Mouse (Mus musculus) layer of hippocampus, adult 6 months (tissue): ENCODE measurements around the gene Gm42669. TPM values are rescaled to one million over a fixed set of nuclear protein-coding genes. Genes with fewer than 3 reads are reported as not detected.

ENCODE experiments used
- long read RNA-seq, 2 experiments: library from polyadenylated mRNA; unstranded; transcript quantifications; one replicate each; pipeline ENCODE4 v2.0.0; 2019 to 2020
- polyA plus RNA-seq: library from polyadenylated mRNA; unstranded; fragments of <200 nt; fragmentation: Nextera tagmentation; gene quantifications from 2 replicates; pipeline ENCODE4 v1.2.3, GENCODE M21; 2021

Gm42669 gene
- polyA plus RNA-seq = 0.06 TPM in 2 replicates
- long read RNA-seq, experiment 1, partial matches to known transcripts = 0 of 11 reads
- long read RNA-seq, experiment 1, other reads (novel, unspliced or antisense) = 11 of 11 reads
- long read RNA-seq, experiment 2, partial matches to known transcripts = 0 of 2 reads
- long read RNA-seq, experiment 2, other reads (novel, unspliced or antisense) = 2 of 2 reads

DNA sequence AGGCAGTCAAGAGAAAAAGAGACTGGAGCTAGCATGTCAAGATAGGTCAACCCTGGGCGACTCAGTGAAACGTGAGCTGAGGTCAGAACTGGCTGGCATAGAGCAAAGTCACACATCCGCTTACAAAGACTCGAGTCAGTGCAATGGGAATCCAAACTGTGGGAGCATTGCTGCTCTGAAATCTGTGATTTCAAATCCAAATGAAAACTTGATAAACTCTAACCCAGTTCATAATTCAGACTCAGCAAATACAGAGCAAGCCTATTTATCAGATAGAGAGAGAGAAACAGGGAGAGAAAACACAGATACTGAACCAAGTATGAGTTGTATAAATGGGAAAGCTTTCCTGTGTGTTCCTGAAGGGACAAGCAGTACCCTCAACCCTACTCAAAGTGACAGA is at the start of gene Gm42669:
Gene Gm42669 (plus strand): TSS at position 301 of the 400 bp plus-strand sequence.

GRCm38 (mm10) chr5:107534581-107534980 is 27.2 kb downstream of the Gm42669 start, which contains the start of gene 1700028K03Rik:
Gene 1700028K03Rik (plus strand): TSS chr5:107534709.

DNA sequence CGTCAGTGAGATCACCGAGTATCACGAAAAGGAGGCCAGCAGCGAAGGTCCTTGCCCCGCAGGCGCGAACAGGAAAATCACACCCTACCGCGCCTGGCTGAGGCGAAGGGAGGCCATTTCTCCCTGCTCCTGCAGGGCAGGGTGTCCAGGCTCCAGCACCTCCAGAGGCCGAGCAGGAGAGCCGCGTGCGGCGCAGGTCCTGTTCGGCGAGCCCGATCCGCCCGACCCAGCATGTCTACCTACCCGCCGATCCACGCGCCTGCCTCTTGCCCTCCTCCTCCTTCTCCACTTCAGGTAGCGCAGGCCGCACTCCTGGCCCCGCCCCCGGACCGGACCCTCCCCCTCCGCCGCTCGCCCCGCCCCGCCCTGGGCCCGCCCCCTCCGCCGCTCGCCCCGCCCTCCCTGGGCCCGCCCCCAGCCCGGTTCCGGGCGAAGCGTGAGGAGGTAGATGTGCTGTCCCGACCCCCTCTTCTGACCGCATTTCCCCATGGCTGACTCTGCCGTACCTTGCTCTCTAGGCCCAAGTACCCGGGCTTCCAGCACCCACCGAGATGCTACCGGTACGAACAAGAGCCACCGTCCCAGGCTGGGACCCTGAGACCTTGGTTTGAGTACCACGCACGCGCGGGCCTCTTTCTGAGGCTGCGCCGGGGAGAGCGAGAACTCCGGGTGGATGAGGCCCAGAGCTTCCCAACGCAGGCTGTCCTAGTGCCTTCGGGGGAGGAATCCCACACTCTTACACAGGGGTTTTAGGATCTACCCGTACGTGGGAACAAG is 90.1 kb downstream of the Gm42669 start, which contains the start of the genes Rpap2 and Glmn:
Gene Rpap2 (plus strand): TSS at position 73 of the 777 bp plus-strand sequence.
Gene Glmn (minus strand): TSS at position 588 of the 777 bp plus-strand sequence.

Other genes starting within 250 kb of the Gm42669 start
- 7.2 and 7.5 TPM in 2 replicates for gene Tgfbr3, start 218.0 kb upstream of the Gm42669 start, polyA plus RNA-seq
- gene Brdt, start 176.5 kb upstream of the Gm42669 start, polyA plus RNA-seq = 2.7 and 2.9 TPM in 2 replicates
- gene Ephx4, start 104.9 kb upstream of the Gm42669 start, polyA plus RNA-seq = 78.8 and 89.2 TPM in 2 replicates
- not detected in 2 replicates for gene Lpcat2b, start 76.1 kb upstream of the Gm42669 start, polyA plus RNA-seq
- gene Btbd8, start 69.6 kb upstream of the Gm42669 start, polyA plus RNA-seq = 42.0 and 44.6 TPM in 2 replicates
- gene 1700028K03Rik, start 27.1 kb downstream of the Gm42669 start, polyA plus RNA-seq = 0.10 and 0.24 TPM in 2 replicates
- 21.7 and 22.4 TPM in 2 replicates for gene Rpap2, start 89.8 kb downstream of the Gm42669 start, polyA plus RNA-seq
- 8.9 and 9.1 TPM in 2 replicates for gene Glmn, start 90.3 kb downstream of the Gm42669 start, polyA plus RNA-seq
- not detected in 2 replicates for gene Gfi1, start 218.4 kb downstream of the Gm42669 start, polyA plus RNA-seq